Mouse (Mus musculus): ENCODE results near the gene Klf9.

Gene Klf9

DNA sequence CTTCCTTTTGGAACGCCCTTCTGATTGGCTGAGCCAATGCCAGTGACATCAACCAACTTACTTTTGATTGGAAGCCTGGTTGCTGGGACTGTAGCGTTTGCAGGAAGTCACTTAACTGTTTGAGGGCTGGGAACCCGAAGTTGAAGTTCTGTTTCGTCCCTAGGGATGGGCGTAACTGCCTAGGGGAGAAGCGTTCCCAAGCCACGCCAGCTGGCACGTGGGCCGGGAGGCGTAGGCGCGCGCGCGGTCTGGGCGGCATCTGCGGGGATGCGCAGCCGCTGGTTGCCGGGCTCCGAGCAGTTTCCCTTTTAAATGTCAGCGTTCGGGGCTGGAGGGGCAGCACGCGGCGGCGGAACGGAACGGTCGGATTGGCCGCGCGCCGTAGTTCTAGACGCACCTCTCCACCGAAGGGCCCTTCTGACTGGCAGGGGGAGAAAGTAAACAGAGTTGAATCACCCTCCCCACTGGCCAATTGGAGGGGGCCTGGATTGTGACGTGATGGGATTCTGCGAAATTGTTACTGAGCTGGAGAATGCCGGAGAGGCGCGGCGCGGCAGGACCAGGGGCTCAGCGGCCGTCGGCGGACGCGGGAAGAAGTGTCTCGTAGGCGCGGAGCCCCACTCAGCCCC is at the start of gene Klf9:
Gene Klf9, plus strand, starts transcription at position 538 of the 629 bp plus-strand sequence.
- DNase-seq, result peak; percentile 91

DNA sequence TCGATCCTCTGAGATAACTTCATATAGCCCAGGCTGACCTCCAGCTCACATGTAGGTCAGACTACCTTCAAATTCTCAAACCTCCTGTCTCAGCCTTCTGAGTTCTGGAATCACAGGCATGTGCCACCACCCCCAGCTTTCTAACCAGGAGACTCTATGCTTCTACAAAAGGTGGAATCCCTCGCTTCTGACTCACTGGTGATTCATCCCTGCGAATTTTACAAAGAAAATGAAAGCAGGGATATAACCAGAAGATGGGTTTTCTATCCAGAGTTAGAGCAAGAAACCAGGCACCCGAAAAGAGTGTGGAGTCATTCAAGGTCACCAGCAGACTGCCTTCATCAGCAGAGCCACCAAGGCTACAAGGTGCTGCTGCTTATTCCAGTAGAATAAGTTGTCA is 49.4 kb upstream of the Klf9 start:
- no peak for DNase-seq

DNA sequence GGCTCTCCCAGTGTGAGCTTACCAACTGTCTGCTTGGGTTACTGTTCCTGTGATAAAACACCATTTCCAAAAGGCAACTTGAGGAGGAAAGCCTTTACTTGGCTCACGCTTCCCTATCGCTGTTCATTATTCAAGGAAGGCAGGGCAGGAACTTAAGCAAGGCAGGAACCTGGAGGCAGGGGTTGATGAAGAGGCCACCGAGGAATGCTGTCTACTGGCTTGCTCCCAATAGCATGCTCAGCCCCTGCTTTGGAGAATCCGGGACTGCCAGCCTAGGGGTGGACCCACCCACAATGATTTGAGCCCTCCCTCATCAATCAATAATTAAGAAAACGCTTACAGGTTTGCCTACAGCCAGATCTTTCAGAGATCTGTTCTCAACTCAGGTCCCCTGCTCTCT is 47.5 kb upstream of the Klf9 start:
- DNase-seq, result no peak

DNA sequence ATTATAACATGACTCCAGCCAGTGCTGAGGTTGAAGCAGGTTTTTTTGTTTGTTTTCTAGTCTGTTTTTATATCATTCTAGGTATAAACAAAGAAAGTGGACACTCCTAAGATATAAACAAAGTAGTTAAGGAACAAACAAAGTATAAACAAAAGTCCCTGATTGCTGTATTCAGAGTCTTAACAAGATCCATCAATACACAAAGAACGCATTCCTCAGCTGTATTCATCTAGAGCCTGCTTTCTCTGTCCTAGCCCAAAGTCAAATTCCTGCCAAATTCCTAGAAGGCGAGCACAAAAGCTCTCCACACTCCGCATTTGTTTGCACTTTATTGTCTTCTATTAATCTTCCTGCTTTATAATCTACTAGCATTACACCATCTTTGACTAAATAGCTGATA is 46.1 kb upstream of the Klf9 start:
- DNase-seq, result no peak

DNA sequence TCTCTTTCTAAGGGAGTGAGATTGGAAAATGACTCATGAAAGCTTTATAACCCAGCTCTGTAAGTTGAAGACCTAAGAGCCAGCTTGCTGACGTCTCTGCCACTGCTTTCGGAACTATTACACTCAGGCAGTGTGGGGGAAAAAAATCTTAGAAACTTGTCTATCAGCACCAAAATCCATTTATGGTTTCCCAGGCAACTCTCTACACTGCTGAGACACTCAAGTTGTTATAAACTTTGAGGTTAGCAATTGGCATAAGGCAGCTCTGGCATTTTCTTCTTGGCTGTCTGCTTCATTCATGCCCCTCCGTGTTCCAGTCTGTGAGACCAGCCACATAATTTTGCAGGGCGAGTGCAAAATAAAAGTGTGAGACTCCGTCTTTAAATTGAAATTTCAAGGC is 34.2 kb upstream of the Klf9 start:
- DNase-seq, result no peak

DNA sequence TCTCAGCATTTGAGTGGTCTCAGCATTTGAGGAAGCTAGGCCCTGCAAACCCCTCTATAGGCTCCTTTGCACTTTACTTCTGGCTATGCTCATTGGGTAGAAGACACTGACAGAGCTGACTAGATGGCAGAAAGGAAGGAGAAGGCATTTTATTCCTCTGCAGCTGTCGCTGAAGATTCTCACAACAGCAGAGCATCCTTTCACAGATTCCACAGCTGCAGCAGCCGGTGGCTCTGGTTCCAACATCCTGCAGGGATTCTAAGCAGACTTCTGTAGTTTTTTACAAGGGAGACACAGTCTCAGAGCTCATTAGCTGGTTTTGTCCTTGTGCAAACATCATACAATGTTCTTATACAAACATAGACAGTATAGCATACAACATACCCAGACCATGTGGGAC is 33.7 kb upstream of the Klf9 start:
- no peak for DNase-seq

DNA sequence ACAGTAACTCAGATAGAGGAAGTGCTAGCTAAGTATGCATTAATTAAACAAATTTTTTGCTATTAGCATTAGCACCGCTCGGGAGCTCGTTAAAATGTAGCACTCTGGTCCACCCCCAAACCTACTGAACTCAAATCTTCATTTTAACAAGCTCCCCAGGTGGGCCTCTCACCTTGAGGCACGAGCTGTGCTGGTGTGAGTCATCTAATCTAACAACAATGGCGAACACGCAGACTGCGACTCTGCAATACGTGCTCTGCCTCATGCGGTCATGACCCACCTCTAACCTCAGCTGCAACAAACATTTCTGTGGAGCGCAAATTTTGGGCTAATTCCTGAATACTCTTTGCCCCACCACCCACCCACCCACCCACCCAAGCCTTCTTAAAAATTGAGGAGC is 19.2 kb upstream of the Klf9 start:
- DNase-seq, result no peak

DNA sequence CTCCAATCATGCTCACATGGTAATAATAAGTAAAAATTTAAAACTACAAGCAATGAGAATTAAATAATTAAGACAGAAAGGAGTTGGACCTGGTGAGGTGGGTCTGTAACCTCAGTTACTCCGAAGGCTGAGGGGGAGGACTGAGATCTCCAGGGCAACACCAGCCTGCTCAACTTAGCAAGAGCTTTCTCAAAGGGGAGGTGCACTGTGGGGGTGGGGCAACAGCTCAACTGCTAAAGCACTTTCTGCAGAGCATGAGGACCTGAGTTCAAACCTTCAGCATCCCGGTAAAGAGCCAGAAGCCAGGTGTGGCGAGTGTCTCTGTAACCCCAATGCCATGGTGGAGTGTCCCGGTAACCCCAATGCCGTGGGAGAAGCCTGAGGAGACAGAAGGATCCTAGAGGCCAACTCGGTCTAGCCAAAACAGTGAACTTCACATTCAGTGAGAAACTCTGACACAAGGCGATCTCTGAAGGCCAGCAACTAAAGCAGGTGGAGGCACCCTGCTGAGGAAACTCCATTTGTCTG is 16.9 kb upstream of the Klf9 start:
- DNase-seq, result no peak

DNA sequence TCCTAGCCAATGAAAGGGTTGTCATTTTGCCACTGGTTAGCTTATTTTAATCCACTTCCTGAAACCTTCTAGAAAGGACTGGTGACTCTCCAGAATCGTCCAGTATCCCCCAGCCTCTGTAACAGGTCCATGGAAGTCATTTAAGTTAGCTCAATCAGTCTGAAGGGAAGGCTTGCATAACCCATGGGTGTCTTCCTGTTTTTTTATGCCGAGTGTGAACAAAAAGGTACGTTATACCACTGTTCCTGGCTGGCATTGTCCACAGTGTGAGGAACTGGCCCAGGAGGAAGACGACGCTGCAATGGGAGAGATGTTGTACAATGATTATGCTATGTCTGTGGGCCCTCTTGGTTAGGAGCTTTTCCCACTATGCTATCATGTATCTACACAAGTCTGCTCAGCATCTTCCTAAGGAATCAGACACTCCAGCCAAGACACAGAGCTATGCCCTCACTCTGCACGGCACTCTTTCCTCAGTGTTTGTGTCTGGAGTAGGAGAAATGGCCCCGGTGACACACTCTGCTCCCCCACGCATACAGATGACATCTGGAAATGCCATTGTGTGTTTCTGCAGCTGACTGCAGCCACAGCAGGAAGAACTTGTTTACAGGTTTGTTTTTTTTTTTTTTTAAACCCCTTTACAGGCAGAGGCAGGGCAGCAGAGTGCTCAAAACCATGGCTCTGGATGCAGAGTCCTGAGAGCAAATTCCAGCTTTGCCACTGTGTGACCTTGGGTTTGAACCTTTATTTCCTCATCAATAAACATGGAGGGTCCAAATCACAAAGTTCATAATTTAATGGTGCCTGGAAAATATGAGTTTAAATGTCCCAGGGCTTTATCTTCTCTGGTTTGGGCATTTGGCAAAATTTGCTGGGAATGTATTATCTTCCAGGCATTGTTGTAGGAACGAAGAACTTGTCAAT is 15.5 kb upstream of the Klf9 start:
- DNase-seq, result no peak

DNA sequence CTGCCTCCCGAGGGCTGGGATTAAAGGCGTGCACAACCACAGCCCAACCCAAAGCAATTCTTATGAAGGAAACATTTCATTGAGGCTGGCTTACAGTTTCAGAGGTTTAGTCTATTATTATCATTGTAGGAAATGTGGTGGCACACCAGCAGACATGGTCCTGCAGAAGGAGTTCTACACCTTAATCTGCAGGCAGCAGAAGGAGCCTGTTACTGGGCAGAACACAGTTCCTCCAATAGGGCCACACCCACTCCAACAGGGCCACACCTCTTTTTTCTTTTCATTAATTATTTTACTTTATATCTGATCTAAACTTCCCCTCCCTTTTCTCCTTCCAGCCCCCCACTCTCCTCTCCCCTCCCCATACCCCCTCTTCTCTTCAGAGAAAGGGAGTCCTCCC is 11.1 kb upstream of the Klf9 start:
- DNase-seq, result no peak

DNA sequence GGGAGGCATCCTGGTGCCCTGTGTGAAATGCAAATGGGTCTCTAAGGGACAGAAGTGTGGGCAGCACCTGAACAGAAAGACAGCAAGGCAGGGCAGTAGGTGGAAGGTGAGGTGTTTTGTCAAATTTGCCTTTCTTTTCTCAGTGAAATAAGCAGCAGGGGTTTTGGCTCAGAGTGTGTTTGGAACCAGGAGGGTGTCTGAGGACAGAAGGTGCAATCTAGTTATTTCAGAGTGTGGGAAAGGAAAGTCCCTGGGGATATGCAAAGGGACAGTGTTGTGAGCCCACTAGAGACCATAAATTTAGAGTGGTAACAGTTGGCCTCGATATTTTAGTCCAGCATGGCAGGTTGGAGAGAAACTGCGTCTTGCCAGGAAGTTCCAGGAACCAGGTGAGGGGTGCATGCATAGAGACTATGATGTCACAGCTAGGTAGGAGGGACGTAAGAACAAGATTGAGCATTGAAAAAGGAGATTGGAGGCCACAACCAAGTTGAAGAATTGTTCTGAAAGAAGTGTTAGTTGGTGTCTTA is 8.9 kb upstream of the Klf9 start:
- no peak for DNase-seq

DNA sequence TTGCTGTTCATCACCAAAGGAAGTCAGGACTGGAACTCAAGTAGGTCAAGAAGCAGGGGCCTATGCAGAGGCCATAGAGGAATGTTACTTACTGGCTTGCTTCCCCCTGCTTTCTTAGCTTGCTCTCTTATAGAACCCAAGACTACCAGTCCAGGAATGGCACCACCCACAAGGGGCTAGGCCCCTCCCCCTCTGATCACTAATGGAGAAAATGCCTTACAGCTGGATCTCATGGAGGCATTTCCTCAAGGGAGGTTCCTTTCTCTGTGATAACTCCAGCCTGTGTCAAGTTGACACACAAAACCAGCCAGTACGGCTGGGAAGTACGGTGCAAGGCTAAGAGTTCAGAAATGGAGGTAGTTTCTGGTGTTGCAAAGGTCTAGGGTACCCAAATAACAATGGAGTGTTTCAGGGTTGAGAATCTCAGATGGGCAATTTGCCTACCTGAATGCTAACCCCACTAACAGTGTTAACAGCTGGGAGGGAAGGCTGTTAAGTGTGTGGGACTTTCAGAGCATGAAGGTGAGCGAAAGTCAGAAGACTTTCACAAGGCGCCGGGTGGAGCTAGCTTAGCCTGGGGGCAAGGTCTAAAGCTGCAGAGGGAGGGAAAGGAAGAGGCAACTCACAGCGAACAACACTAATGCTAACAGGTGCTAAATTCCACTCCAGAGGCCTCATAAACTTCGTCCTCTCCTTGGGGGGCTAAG is 8.2 kb upstream of the Klf9 start:
- no peak for DNase-seq

DNA sequence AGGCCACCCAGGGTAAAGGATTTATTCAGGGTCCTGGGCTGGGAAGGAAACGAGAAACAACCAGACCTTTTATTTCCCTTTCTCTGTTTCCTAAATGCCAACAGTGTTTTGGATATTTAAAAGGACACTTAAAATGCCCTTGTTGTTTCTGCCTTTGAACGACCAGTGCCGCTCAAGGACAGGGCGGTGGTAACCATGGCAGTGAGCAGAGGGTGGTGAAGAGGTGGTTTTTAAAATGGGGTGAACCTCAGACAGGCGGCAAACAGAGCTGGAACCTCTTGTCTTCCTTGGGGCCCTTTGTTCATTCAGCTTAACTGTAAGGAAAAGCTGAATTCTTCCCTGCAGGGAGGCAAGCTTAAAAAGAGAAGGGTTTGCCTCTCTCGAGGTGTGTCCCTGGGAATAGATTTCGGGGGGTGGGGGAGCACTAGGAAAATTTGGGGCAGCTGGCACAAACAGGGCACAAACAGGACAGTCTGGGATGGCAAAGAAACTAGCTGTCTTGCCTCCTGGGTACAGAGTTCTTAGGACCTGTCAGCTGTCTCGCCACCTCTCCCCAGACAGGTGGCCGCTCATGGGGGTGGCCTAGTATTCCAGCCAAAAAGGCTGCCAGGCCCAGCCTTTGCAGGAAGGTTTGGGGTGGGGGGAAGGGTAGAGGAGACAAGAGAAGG is 7.5 kb upstream of the Klf9 start:
- DNase-seq, result no peak

DNA sequence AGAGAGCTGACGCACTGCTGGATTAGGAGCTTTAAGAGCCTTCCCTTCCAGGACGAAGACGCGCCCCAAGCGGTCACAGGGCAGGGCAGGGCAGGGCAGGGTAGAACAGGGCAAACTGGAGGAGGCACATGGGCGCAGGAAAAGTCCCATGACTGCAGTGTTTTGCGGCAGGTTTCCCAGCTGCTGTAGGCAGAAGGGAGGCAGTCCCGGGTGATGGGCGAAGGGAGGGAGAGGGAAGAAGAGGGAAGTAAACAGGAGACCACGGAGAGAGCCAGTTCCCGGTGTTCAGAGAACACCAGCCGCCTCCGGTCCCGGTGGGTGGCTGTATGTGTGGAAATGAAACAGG is 7.0 kb upstream of the Klf9 start:
- DNase-seq, result peak; percentile 84

DNA sequence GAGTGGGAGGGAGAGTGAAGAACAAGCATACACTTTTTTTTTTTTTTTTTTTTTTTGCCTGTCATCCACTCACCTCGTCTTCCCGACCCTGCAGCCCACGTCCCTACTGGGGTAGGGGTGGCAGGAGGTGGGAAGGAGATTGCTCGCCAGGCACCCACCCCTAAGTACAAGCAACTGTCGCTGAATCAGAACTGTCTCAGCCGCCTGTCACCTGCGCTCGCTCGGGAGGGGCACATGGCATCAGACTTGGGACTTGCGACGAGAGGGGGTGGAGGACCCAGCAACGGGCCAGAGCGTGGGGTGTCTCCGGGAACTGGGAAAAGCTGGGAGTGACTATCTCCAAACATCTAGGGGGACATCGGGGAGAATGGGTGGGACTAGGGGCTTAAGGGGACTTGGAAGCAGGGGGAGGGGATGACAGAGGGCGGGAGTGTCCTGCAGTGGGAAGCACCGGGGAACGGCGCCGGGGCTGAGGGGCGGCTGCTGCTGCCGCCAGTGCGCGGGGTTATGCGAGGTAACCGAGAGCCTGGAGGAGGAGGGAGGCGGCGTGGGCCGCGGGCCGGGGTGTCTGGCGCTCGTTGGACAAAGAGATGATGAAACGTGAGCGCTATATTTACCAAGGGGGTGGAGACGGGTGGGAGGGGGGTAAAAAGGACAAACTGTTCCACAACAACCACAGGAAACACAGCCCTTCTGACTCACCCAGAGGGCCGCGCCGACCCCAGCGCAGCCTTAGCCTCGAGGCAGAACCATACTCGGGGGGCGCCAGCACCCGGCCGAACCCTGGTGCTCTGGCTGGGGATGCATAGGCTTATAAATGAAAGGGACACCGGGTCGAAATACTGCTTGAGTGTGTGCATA is 6.4 kb upstream of the Klf9 start:
- peak; percentile 85 for DNase-seq

DNA sequence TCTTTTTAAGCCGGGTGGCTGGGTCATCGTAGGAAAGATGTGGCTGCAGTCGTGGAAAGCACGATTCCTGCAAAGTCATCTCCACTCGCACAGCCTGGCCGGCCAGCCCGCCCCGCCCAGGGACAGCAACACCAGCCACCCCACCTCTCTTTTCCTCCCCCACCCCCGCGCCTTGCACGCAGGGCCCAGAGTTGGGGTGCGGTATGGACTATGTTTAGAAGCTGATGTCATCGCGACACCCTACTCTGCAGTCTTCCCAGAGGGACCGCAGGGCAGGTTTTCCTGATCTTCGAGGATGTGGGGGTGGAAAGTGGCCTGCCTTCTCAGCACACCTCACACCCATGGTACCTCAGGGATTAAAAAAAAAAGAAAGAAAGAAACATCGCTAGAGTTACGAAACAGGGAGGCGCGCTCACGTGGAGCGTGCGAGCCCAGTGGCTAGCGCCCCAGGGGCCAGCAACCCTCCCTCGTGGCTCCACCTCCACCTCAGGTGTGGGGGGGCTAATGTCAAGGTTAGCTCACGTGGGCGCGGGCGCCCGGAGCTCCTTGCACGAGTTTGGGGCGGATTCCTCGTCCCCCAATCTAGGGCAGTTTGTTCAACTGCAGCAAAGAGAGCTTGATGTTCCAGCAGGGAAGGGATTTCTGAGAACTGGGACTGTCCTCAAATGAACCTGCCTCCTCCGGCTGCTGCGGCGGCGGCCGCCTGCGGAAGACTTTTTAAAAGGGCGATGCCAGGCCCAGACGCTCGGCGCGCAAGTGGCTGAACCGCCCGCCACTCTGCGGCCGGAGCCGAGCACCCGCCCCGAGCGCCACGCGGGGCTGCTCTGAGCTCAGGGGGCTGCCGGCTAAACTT is 5.5 kb upstream of the Klf9 start:
- DNase-seq, result peak; percentile 85

DNA sequence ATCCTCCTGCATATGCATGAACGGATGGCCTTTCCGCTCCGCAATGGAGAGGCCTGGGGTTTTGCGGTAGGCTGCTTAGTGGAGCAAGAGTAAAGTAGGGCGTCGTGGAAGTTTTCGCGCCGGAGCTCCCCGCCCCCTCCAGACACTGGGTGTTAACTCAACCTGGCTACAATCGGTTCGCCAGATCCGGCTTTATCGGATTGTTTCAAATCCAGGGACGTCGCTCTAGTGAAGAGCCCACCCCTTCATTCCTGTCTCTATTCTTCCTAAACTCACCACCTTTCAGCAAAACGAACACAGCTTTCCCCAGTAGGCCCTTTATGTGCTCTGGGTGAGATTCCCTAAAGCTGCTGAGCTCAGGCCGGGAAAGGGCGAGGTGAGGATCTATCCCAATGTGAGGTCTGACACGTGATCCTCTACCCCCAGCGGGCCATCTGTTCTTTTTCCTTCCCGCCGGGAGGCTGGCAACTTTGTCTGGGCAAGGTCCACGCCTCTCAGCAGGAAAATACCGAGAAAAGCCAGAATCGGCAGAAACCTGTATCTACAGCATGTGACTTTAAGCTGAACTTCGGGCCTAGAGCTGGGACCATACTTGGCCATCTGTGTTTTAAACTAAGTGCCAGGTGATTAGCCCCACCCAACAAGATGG is 4.7 kb upstream of the Klf9 start:
- DNase-seq, result peak; percentile 98

DNA sequence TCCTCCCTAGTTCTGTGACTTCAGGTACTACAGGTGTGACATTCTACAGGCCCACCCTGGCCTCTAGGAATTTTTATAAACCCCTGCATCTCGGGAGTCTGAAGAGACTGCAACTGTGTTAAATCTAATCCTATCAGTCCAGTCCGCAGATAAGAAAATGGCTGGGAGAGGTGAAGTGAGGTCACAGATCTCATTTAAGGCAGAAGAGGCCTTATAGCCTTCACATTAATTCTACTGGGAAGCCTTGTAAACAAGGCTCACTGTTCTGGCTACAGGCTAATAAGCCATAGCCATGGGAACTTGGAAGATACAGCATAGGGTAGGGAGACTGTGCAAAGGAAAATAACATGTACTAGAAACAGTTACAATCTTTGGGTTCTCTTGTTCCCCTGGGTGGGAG is 3.7 kb upstream of the Klf9 start:
- no peak for DNase-seq

DNA sequence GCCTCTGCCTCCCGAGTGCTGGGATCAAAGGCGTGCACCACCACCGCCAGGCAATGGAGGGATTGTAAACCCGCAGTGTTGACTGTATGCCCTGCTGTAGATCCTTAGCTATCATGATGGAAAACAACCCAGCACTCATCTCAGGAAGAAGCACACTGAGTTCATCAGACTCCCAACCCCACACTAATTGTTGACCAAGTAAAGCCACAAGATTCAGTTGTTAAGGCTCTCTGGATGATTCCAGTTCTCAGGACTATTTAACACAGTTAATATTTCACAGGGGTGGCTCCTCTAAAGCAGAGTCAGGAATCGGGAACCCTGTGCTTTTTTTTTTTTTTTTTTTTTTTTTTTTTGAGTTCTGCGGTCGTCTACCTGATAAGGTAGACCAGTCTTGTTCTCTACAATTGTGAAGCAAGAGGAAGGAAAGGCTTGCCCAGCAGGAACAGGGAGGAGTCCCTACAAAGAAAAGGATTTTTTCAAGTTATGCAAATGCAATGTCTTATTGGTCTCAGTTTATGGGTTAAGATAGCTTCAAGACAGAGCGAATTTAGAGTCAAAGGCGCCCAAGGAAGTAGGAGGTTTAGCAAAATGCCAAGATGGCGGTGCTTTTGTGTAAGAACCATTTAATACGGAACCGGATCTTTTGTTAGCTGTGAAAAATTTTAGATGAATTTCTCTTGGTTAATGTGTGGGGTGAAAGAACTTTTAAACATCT is 1.1 kb upstream of the Klf9 start:
- no peak for DNase-seq
